Mouse (Mus musculus): ENCODE measurements around the gene Bscl2. TPM values are rescaled to one million over a fixed set of nuclear protein-coding genes. Genes with fewer than 3 reads are reported as not detected.

The Bscl2 gene
- polyA plus RNA-seq (2012; ENCODE audit: insufficient read depth, insufficient read length, low replicate concordance, missing spikeins) = not detected in 2 replicates

DNA sequence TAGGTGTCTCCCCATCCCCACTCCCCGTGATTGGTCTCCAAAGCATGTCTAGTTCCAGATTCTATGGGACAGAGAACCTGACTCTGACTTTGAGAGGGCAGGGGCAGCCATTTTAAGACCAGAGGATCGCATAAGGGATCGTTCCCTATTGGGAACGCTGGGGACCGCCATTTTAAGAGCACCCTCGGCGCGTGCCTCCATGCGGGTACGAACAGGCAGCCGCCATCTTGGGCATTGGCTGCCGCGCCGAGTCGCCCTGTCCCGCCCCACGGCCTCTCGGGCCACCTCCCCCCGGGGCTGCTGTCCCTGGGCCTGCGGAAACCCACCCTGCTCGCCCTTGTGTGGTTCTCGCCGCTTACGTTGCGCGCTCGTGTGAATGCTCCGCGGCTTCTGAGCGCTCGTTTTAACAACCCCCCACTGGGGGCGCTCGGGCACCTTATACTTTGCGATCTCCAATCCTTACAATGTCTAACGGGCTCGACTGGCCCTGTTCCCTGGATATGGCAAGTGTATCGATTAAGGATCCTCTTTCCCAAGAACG, at the start of gene Bscl2:
Gene Bscl2, plus strand, starts transcription at position 217 of the 541 bp plus-strand sequence.
- TF ChIP-seq CTCF (IDR thresholded peaks at IDR 0.05; ENCODE audit: insufficient read depth, low read depth, low read length) (peak; percentile 63), POLR2A (IDR thresholded peaks at IDR 0.05; ENCODE audit: insufficient read depth, low read depth, low read length) (peak; percentile 53; the same call in 1 of the 2 replicates)
- WGBS = 1% methylated on average over 38 of the region's 38 CpGs
- Histone ChIP-seq H3K27ac (ENCODE audit: insufficient read depth, low read depth, low read length) (peak within 1 kb of the TSS; percentile 92), H3K4me3 (ENCODE audit: insufficient read depth, low read depth, low read length) (peak within 1 kb of the TSS; percentile 56), H3K4me1 (ENCODE audit: control insufficient read depth, insufficient read depth, low read length) (peaks cover 13% of the 10 kb centered on the region)

DNA sequence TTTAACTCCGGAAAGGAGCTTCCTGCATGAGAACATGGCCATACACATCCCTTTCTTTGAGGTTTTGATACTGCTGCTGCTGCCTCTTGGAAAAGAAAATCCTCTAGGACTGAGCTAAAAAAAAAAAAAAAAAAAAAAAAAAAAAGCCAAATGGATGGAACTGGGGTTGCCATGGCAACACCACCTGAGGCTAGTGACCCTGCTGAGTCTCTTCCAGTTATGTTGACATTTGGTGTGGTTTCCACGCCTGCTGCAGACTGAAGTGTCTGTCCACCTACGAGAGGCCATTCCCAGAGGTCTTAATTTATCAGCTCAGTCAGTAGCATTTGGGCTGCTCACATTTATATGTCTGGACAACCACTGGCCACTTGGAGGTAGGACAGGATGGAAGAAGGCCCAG, 48.7 kb upstream of the Bscl2 start:
- H3K4me3 ChIP-seq (ENCODE audit: insufficient read depth, low read depth, low read length) = no peak overlapping the region
- no peak overlapping the region for H3K27ac ChIP-seq (ENCODE audit: insufficient read depth, low read depth, low read length)
- WGBS = 33% methylated on average over 3 of the region's 3 CpGs
- H3K4me1 ChIP-seq (ENCODE audit: control insufficient read depth, insufficient read depth, low read length) = no peaks in the 10 kb centered on the region
- TF ChIP-seq POLR2A (IDR thresholded peaks at IDR 0.05; ENCODE audit: insufficient read depth, low read depth, low read length) (no peak), CTCF (IDR thresholded peaks at IDR 0.05; ENCODE audit: insufficient read depth, low read depth, low read length) (no peak)

DNA sequence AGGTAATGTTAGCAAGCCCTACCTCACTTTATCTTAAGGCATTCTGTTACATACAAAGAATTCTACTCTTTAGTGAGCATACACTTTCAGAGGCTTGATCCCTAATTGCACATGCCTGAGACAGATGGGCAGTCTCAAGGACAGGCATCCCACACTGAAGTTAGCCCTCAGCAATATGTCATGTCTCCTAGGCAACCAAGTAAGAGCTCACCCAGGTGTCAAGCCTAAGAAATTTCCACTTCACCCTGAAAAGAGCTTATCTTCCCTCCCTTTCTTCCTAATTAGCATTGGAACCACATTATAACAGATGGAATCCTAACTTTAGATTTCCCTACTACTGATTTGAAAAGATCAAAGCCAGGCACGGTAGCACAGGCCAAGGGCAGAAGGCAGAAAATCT, 48.1 kb upstream of the Bscl2 start:
- no peak overlapping the region for H3K27ac ChIP-seq (ENCODE audit: insufficient read depth, low read depth, low read length)
- WGBS = 38% methylated on average over 1 of the region's 1 CpGs
- TF ChIP-seq POLR2A (IDR thresholded peaks at IDR 0.05; ENCODE audit: insufficient read depth, low read depth, low read length) (no peak), CTCF (IDR thresholded peaks at IDR 0.05; ENCODE audit: insufficient read depth, low read depth, low read length) (no peak)
- no peak overlapping the region for H3K4me3 ChIP-seq (ENCODE audit: insufficient read depth, low read depth, low read length)
- no peaks in the 10 kb centered on the region for H3K4me1 ChIP-seq (ENCODE audit: control insufficient read depth, insufficient read depth, low read length)

DNA sequence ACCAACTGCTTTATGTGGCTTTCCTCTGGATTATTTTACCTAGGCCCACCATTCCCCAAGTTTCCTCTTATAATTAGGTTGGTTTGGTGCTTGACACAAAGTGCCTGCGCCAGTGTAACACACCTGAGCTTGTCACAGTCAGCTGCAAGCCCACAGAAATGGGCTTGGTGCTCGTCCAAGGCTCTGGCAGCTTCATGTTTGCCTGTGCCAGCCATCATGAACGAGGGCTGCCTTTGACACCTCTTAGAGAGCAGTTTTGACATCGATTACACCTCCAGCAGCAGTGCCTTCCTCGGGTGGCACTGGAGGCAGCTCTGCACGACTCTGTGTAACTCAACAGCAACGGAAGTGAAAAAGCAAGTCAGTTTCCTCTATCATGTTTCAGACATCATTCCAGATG, 47.1 kb upstream of the Bscl2 start:
- no peak overlapping the region for H3K4me3 ChIP-seq (ENCODE audit: insufficient read depth, low read depth, low read length)
- no peak overlapping the region for H3K27ac ChIP-seq (ENCODE audit: insufficient read depth, low read depth, low read length)
- TF ChIP-seq POLR2A (IDR thresholded peaks at IDR 0.05; ENCODE audit: insufficient read depth, low read depth, low read length) = no peak
- no peak for TF ChIP-seq CTCF (IDR thresholded peaks at IDR 0.05; ENCODE audit: insufficient read depth, low read depth, low read length)
- no peaks in the 10 kb centered on the region for H3K4me1 ChIP-seq (ENCODE audit: control insufficient read depth, insufficient read depth, low read length)
- WGBS = 73% methylated on average over 7 of the region's 7 CpGs

DNA sequence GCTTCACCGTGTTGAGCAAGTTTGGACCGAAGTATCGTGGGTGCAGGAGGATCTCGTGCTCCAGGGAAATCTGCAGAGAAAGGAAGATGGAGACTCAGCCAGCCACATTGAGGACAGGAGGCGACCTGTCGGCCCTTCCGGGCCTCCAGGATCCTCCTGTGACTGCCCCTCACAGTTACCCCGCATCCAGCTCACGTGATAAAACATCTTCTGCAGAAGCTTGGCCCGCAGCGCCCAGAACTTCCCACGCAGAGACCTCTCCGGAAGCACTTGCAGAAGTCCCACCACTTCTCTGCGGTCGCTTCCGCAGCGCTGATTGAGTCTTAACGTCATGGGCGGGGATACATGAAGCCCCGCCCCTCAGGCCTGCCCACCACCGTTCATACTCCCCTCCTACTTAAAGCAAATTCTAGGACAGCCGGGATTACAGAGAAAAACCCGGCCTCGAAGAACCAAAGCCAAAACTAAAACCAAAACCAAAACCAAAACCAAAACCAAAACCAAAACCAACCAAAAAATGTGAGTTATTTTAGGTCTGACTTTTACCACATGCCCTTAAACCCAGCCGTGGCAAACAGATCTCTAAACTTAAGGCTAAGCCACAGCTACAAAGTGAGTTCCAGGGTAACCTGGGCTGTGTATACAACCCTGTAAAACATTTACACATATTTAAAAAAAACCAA, 38.9 kb upstream of the Bscl2 start, which contains the start of gene Polr2g:
Gene Polr2g, minus strand, starts transcription at position 314 of the 683 bp plus-strand sequence.
- under 1% methylated on average over 25 of the region's 25 CpGs for WGBS
- peaks cover 8% of the 10 kb centered on the region for H3K4me1 ChIP-seq (ENCODE audit: control insufficient read depth, insufficient read depth, low read length)
- TF ChIP-seq POLR2A (IDR thresholded peaks at IDR 0.05; ENCODE audit: insufficient read depth, low read depth, low read length) = peak; percentile 70
- TF ChIP-seq CTCF (IDR thresholded peaks at IDR 0.05; ENCODE audit: insufficient read depth, low read depth, low read length) = no peak
- 0 out of 2 replicates have a peak within 1 kb of the TSS, but pooled peaks have one; percentile 53 for H3K27ac ChIP-seq (ENCODE audit: insufficient read depth, low read depth, low read length)
- peak within 1 kb of the TSS; percentile 71 for H3K4me3 ChIP-seq (ENCODE audit: insufficient read depth, low read depth, low read length)

DNA sequence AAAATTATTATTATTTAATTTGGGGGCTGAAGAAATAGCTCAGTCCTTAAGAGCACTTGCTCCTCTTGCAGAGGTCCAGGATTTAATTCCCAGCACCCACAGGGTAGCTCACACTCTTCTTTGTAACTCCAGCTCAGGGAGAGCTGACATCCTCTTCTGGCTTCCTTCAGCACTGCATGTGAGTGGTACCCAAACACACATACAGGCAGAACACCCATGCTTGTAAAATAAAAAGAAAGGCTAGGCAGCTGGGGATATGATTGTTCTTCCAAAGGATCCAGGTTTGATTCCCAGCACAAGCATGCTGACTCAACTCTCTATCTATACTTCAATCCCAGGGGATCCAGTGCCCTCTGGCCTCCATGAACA, 38.3 kb upstream of the Bscl2 start:
- H3K4me3 ChIP-seq (ENCODE audit: insufficient read depth, low read depth, low read length) = no peak overlapping the region
- peaks cover 14% of the 10 kb centered on the region for H3K4me1 ChIP-seq (ENCODE audit: control insufficient read depth, insufficient read depth, low read length)
- H3K27ac ChIP-seq (ENCODE audit: insufficient read depth, low read depth, low read length) = no peak overlapping the region
- no peak for TF ChIP-seq CTCF (IDR thresholded peaks at IDR 0.05; ENCODE audit: insufficient read depth, low read depth, low read length)
- no peak for TF ChIP-seq POLR2A (IDR thresholded peaks at IDR 0.05; ENCODE audit: insufficient read depth, low read depth, low read length)

DNA sequence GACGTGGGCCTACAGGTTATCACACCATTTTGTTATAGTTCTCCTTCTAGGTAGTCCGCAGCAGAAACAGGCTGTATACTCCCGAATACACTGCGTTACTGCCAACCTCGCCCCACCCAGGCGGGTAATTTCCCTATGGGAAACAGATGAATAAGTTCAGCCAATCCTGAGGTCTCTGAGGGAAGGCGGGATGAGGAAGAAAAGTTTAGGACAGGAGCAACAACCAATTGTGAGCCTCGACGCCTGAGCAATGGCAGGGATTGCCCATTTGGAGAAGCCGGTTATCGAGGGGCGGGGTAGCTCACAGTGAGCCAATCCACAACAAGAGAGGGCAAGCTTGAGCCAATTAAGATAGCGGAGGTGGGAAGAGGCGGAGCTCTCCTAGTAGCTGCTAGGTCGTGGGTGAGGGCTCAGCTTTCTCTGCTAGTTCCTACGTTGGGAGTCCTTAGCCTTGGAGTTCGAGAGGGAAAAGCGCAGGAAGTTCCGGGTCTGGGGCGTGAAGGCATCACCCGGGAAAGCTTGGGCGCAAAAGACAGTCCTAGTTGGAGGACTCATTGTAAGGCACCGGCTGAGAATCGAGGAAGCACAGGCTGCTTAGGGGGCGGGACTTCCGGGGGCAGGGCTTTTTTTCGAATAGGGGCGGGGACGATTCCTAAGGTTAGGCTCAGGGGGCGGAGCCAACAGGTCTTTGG, 35.0 kb upstream of the Bscl2 start, which contains the start of gene Zbtb3:
Gene Zbtb3, plus strand, starts transcription at position 426 of the 692 bp plus-strand sequence.
- Histone ChIP-seq H3K4me3 (ENCODE audit: insufficient read depth, low read depth, low read length) (peak within 1 kb of the TSS; percentile 77), H3K4me1 (ENCODE audit: control insufficient read depth, insufficient read depth, low read length) (peaks cover 18% of the 10 kb centered on the region), H3K27ac (ENCODE audit: insufficient read depth, low read depth, low read length) (peak within 1 kb of the TSS; percentile 65)
- under 1% methylated on average over 30 of the region's 30 CpGs for WGBS
- TF ChIP-seq CTCF (IDR thresholded peaks at IDR 0.05; ENCODE audit: insufficient read depth, low read depth, low read length) = no peak
- peak; percentile 66 for TF ChIP-seq POLR2A (IDR thresholded peaks at IDR 0.05; ENCODE audit: insufficient read depth, low read depth, low read length)

DNA sequence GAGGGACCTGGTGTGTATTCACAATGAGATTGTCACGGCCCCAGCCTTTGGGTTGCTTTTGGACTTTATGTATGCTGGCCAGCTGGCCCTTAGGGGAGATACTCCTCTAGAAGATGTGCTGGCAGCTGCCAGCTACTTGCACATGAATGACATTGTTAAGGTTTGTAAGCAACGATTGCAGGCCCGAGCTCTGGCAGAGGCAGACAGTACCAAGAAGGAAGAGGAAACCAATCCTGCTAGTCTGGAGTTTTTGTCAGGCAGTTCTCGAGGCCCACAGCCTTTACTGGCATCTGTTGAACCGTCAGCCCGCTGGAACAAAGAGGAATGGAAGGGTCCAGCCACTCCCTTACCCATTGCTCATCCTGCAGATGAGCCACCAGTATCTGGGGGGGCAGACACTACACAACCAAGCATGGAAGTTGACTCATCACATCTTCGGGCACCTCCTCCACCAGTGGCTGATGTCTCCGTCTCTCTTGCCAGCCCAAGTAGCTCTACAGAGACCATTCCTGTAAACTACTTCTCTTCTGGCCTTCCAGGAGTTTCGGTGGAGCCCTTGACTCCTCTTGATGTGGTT, 34.0 kb upstream of the Bscl2 start:
- Histone ChIP-seq H3K4me1 (ENCODE audit: control insufficient read depth, insufficient read depth, low read length) (peaks cover 18% of the 10 kb centered on the region), H3K4me3 (ENCODE audit: insufficient read depth, low read depth, low read length) (peak overlapping the region; percentile 77), H3K27ac (ENCODE audit: insufficient read depth, low read depth, low read length) (peak overlapping the region; percentile 55)
- TF ChIP-seq POLR2A (IDR thresholded peaks at IDR 0.05; ENCODE audit: insufficient read depth, low read depth, low read length) (no peak), CTCF (IDR thresholded peaks at IDR 0.05; ENCODE audit: insufficient read depth, low read depth, low read length) (no peak)
- WGBS = 60% methylated on average over 9 of the region's 9 CpGs
